Mouse (Mus musculus) kidney, postnatal 25 days (tissue): ENCODE measurements around the gene Haghl.
A peak's percentile ranks its signal among the peaks of the same experiment; 100 is the strongest.

Experiments used
- DNase-seq, 2 experiments: peaks; one replicate each; pipeline ENCODE4 v3.0.0; 2021; ENCODE audit warnings: mixed read lengths in 2 of 2

Haghl gene

DNA sequence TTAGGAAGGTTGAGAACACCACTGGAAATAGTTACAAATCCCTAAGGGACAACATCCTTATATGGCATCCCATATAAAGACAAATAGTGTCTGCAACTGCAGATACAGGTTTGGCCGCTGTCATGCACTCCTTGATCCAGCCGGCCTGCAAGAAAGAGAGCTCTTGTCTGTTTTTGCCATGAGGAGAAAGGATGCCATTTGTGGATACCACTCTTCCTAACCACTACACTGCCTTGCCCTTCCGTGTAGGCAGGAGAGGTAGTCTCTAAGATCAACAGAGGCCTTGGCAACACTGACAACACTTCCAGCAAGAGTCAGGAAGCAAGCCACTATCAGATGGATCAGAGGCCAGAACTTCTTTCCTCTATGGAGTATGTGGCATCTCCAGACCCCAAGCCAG, 807 bp upstream of the Haghl start, which contains the start of gene Ccdc78:
Gene Ccdc78 (plus strand): TSS at position 301 of the 400 bp plus-strand sequence.
- no peak for DNase-seq

DNA sequence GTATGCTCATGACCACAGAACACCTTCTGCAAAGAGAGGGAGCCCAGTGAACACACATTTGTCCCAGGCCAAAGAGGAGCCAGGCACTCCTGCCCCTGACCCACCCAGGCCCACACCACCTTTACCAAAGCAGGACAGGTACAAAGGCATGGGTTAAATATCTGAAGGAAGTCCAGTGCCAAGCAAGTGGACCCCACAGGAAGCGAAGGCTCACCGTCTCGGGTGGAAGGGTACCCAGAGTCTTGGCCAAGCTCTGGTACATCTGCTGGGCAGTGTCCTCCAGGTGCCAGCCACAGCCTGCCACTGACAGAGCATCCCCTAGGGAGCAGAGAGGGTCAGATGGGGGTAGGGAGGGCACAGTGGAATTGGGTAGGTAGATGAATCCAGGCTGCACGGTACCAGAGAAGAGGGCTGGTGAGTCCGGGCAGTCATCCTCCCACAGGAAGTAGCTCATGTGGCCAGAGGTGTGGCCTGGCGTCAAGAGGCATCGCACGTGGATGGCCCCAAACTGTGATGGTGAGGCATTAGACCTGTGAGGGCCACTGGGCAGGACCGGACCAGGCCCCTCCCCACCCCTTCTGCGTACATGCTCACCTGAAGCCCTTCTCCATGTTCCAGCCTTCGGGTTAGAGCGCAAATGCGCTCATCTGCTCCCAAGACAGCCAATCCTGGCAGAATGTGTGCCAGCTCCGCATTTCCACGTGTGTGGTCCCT, 1.5 kb downstream of the Haghl start:
- no peak for DNase-seq

DNA sequence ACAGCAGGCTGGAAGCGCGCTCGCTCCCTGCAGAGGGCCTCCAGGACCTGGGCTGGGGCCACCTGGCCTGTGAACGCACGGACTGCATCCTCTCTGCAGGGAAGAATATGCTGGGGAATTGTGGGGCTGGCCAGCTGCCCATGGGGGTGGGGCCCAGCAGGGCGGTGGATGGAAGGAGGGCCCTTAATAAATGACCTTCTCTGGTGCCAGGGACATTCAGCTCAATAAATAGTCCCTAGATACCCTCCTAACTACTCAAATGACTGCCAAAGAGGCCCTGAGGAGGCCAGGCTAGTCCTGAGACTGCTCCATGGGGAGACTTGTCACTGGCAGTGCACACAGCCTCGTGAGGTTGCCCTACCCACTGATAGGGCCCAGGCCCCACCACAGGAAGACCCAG, 2.4 kb downstream of the Haghl start:
- peak; percentile 46 to 69 for DNase-seq

DNA sequence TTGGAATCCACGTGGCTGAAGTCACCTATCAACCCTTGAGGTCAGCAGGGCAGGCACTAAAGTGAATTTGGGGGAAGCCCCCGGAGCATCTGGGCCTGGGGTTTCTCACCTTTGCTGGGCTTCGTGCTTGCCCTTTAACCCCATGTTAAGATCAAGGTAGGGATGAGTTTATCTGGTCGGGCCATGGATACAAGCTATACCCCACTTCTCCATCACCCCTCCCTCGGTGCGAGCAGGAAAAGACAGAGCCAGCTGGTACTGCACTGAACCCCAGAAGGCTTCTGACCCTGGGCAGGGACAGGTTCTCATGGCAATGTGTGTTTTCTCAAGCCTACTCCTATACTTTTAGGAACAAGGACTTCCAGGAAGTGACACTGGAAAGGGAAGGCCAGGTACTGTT, 4.1 kb downstream of the Haghl start:
- peak in 1 of 2 experiments; percentile 33 for DNase-seq

DNA sequence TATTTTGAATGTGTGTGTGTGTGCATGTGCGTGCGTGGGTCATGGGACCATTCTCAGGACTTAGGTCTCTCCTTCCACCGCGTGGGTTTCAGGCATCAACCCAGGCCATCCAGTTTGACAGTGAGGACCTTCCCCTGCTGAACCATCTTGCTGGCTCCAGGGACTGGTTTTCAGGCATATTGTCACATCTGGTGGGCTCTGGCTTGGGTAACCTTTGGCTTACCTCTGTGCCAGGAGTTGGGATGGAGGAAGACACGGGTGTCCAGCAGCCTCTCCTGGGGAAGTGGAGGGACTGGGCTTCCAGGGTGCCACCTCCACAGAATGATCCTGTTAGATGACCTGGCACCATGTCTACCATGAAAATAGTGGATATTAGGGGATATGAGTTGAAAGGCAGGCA, 7.5 kb downstream of the Haghl start:
- DNase-seq: no peak

DNA sequence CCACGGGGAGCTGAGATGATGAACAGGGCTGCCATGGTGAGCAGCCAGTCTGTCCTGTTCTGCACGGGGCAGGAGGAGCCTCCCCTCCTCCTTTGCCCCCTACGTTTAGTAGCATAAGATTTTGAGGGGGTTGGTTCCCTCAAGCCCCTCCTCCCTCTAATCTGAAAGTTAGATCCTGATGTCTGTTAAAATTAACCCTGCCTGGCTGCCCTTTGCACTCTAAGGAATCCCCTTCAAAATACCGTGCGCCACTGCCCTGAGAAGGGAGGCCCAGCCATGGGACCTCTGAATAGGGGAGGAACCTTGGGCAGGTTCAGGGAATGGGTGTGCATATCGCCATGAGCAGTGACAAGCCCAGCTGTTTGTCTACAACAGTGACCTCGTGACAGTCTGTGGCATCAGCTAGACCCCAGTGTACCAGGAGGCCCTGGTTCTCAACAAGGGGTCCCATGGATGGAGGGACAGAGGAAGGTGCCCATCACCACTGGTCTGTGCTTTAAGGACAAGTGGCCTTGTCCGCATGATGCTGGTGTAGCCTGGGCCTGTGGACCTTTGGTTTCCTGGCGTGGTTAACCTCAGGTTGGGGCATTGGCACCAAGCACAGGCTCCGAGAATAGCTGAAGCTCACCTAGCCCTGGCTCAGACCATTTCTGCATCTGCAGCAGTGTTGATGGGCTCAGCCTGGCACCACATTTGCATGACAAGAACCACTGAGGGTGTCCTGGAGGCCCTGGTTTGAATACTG, 10.0 kb downstream of the Haghl start:
- peak; percentile 52 to 67 for DNase-seq

DNA sequence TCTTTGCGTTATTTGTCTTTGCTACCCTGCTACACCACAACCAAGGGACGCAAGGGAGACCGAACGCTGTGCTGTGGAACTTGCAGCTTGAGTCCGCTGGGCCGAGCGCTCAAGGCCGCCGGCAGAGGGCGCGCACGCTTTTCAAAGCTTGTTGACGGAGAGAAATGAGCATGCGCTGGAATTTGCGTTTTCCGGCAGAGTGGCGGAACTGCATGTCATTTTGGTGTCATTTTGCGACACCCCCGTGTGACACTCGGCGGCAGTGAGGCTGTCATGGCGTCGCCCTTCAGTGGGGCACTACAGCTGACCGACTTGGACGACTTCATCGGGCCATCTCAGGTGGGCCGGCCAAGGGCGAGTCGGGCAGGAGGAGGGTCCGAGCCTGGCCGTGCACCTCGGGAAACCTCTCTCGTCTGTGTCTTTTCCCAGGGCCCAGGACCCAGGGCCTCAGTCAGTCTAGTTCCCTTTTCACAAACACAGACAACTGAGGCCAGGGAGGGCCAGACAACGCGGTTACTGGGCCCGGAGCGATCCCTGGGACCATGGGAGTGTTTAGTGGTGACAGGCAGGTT, 11.8 kb downstream of the Haghl start, which contains the start of gene Narfl:
Gene Narfl (plus strand): TSS at position 228 of the 572 bp plus-strand sequence.
- DNase-seq: peak; percentile 97 to 98

DNA sequence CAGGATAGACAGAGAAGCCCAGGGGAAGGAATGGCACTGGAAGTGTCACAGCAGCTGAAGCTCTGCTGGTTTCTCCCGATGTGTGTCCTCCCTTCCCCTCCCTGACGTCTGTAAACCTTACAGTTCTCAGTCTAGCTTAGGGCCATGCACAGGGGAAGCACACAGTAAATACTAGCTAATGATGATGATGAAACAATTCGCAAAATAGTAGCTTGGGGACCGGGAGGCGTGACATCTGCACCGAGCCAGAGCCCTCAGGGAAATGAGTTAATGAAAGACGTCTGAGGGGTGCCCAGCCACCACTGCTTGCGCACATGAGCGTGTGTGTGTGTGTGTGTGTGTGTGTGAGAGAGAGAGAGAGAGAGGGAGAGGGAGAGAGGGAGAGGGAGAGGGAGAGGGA, 16.1 kb downstream of the Haghl start:
- DNase-seq: no peak

DNA sequence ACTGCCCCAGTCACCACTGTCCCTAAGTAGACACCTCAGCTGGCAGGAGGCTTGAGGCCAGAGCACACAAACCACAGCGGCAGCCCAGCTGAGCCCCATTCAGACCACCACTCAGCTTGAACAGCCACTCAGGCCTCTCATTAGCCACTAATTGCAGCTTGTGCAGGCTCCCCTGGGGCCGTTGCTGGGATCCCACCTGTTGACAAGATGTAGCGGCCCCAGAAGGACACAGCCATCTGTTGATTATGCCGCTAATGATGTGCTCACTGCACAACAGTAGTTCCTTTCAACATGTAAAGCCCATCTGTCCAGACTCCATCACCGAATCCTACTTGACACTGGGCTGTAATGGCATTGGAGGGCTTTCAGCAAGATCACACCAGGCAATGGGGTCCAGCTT, 19.6 kb downstream of the Haghl start:
- DNase-seq: no peak

DNA sequence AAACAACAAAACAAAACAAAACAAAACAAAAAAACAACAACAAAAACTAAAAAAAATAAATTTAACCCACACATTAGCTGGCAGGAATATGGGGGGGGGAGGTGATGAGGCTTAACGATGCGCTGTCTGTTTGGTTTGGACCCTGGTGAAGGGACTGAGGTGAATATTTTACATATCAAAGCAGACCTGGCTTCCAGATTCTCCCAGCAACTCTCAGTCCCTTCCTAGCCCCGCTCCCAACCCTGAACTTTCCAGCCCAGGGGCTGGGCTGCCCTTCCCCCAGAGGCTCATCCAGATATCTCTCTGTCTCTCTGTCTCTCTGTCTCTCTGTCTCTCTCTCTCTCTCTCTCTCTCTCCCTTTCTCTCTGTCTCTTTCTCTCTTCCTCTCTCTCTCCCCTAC, 22.9 kb downstream of the Haghl start:
- no peak for DNase-seq

DNA sequence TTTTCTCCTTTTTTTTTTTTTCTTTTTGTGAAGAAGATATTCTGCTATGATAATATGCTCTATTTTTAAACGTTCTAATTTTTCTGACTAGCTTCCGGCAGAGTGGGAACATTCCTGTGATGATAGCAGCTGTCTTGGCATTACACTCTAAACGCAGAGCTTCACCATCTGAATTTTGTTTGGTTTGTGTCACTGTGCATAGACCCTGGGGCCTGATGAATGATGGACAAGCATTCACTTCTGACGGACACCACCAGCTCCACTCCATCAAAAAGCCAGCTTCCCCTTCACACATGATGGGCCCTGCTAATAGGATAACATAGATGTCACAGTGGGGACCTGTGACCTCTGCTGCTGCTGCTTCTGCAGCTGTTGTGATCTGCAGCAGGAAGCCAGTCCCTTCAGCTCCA, 23.9 kb downstream of the Haghl start:
- no peak for DNase-seq

DNA sequence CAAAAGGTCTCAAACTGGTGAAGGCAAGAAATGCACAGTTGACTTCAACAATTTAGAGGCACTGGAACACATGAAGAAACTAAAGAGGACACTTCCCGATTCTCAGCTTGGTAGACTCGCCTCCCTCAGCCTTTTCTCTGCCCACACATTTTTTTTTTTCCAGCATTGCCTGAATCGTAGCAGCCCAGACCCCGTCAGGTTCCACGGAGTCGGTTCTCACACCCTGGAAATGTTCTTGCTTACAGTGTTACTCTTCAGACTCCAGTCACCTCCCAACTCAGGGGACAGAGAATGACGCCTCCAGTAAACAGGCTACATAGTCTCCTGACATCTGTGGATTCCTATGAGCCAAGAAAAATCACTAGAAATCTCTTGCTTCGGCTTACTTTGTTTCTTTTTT, 25.3 kb downstream of the Haghl start:
- DNase-seq: no peak

DNA sequence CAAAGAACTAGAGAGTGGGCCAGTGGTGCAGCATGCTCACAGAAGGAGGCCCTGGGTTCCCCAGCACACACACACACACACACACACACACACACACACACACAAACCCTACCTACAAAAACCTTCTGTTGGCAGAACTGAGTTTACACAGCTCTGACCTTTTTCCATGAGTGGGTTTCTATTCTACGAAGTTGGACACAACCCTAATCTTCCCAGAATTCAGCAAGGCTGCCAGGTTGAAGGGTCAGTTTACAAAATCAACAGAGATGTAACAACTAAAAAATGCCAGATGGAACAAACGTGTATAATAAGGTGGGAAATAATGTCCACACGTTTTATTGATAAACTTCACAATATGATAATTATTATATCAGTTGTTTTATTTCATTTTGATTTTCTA, 27.8 kb downstream of the Haghl start:
- DNase-seq: no peak

DNA sequence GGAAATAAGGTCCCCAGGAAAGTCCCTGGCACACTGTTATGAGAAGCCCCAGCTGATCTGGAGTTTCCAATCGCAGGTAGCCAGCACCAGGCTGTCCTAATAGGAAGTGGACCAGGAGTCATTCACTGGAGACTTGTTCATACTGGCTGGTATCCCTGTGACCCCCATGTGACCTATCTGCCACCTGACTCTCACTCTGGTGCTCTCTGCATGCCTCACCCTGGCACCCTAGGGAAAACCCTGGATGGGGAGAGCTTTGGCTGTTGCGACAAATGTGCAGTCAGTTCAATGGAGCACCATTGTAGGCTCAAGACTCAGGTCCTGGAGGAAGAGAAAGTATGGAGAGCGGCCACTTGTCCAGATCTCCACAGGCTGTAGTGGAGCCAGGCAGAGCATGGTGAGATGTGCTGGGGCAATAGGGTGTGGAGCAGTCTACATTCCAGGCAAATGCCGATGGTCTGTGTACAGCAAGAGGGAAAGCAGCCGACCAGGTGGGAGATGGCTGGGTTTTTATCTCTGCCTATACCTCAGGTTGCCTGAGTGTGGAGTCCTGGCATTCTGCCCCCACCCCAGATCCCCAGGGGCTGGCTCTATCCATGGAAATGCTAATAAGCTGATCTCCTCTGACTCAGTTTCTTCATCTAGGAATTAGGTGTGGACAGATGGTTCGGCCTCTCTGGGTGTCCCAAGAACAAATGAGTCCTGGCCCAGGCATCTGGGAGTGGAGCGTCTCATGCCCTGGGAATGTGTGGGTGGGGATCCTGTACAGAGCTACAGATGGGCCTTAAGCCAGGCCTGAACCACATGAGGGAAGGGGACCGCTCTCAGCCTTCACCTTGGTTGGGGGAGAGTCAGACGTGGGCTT, 28.9 kb downstream of the Haghl start:
- no peak for DNase-seq

DNA sequence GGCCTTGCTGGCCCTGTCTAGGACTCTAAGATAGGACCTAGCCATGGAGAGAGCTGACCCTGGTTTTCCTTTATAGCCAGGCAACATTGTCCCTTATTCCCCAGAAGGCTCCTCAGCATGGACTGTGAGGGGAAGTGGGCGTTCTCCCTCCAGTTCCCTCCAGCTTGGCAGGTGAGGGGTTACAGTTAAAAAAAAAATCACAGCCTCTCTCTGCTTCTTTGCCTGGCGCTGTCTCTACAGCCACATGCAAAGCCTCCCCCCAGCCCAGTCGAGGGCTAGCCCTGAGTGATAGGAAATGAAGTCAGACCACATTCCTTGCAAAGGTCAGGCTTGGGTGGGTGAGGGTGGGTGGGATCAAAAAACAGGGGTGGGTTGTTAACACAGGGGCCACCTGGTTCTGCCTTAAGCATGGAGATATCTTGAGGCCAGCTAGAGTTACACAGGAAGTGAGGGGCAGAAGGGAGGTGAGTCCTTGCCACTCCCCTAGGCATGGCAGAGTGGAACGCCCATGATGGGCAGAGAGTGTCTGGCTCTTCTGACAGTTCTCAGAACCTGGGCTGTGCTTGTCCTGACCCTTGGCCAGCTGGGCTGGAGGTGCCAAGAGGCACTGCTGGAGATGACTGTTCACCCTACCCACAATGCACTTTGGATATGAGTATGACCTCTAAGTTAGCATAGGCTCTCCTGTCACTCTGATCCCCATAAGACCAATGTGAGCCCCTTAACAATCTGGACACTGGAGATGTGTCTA, 29.7 kb downstream of the Haghl start:
- DNase-seq: no peak

DNA sequence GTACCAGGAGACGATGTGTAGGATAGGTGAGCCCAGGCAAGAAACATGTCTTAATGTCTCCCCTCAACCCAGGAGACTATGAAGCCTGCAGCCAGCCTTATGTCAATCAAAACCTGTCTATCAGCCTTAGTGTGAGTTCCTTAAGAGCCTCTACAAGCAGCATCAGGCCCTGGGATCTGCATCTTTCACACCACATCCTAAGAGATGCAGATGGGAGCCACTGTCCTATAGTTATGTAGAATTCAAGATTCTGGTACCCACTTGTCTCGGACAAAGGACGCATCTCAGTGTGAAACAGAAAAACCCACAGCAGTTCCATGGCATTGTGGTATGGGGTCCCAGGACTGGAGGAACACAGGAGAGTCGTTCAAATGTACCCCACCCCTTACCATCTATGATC, 30.4 kb downstream of the Haghl start:
- no peak for DNase-seq

DNA sequence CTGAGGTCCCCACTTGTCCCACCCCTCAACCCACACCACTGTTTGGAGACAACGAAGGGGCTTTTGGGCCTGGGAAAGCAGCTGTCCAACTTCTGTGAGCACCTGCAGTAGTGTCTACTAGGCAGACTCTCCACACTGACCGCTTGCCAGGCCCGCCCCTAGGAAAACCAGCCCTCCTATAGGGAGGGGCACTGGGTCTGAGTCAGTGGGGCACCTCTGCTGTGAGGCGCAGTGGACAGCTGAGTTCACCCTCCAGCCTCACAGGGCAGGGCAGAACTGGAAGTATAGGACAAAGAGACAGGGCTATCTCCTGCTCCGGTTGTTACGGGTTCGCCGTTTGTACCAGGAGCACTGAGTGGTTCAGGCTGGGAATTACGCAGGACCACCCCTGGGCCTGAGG, 31.2 kb downstream of the Haghl start, which contains the start of gene Msln:
Gene Msln (minus strand): TSS at position 138 of the 400 bp plus-strand sequence.
- no peak for DNase-seq

DNA sequence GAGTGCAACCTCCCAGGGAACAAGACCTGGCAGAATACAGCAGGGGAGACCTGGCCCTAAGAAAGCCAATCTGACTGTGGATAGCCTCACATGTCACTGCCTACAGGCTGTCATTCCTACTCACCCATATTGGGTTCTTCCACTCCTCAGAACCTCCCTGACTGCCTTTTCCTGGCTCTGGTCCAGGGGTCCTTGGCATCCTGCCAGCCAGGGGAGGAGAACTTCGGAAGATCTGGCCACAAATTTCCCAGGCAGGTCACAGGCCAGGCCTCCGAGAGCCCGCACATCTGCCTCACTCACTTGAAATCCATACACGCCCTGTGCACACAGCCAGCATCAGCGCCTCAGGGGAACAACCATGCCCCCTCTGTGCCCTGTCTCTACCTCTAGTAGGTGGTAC, 34.0 kb downstream of the Haghl start:
- DNase-seq: peak; percentile 61 to 64

DNA sequence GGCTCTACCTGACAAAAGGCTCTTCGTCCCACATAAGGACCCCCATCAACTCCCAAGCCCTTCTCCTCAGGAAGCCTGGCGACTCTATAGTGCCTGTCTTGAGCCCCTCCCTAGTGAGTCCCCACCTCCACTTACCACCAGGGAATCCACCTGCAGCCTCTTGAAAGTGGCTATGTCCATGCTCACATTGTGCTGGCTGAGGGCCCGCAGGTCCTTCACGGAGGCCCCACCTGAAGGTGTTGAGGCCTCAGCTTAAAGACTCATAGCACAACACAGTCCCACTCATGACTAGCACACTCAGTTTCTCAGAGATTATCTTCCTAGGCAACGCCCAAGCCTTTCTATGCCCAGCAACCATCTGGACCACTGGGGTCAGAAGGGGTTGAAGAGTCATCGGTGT, 36.2 kb downstream of the Haghl start:
- DNase-seq: no peak

DNA sequence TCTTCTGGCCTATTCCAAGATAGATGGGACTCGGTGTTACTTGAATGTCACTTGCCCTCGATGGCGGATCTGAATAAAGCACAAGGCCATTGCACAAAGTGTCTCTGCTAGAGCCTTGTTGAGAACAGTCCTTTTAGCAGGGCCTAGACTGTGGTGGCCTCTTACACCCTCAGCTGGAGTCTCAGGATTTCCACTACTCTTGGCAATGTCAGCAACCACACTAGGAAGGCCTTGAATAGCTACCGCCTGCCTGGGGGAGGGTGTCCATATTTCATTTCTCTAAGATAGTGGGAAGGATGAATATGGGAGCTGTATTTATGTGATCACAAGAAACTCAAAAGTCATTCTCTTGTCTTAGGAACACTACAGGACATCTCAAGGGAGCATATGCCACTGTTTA, 37.2 kb downstream of the Haghl start:
- no peak for DNase-seq

DNA sequence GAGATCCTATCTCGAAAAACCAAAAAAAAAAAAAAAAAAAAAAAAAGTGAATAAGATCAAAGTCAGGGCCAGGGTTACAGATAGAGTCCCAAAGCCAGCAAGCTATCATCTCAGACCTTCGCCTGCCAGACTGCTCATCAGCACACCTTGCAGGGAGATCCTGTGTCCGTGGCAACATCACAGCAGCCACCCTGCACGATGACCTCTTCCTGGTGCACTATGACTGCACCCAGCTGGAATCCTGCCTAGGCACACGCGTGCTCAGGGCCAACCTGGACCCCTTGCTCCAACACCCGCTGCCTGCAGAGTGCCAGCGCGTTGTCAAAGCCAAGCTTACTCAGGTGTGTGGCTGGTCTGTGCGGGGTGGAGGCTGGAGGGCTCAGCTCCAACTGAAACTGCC, 41.2 kb downstream of the Haghl start:
- DNase-seq: no peak

DNA sequence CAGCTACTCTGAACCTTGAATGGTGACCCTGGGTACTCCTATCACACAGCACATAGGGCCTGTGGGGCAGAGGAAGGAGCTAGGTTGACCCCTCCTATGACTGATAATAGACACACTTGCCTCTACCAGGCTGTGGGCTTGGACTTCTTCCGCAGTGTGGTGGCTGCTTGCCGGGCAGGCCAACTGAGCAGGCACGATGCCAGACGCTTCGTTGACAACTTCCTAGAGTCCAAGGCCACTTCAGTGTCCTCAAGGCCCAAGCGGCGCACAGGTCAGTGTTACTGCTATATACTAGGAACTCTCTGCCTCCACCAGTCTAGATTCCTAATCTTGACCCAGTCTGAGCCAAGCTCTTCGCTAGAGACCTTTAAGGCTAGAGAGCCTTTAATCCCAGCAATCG, 41.6 kb downstream of the Haghl start:
- DNase-seq: no peak
